Mouse (Mus musculus) spleen, postnatal 10 days (tissue): ENCODE measurements around the gene Abca13.

Experiments
- DNase-seq, 2 experiments: peaks; one replicate each; pipeline ENCODE4 v3.0.0; 2021 to 2022; ENCODE audit warnings: low spot score in 2 of 2

Abca13 gene

DNA sequence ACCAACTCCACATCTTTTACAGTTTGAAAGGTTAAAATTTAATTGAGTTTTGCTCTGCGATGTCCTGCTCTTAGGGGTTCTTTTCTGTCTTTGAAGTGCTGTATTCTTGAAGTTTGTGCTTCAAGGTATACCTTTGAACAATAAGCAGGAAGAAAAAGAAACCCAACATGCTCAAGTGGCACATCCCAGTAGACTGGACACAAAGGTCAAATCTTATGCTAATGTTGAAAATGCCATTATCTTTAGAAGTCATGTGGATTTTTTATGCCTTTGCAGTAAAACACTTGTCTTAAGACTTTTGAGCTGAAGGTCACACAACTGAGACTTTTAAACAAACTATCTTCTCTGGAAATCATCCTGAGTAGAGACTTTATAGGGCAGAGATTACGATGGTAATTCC is 493.2 kb downstream of the Abca13 start:
- no peak for DNase-seq

DNA sequence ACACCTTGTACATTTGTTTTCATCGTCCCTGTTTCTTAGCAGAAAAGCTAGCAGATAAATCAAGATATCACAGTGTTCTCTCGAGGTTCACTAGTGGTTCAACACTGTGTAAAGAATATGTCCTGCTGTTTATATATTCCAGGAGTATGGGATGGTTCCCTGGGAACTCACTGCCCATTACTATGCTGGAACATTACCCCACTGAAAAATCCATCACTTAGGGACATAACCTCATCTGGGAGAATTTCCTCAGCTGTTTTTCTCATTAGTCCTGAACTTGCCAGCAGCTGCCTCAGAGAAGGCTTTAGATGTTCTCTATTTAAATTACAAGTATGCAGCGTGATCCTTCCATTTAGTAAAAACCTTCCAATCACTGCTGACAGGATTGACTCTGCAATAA is 513.4 kb downstream of the Abca13 start:
- DNase-seq: no peak

DNA sequence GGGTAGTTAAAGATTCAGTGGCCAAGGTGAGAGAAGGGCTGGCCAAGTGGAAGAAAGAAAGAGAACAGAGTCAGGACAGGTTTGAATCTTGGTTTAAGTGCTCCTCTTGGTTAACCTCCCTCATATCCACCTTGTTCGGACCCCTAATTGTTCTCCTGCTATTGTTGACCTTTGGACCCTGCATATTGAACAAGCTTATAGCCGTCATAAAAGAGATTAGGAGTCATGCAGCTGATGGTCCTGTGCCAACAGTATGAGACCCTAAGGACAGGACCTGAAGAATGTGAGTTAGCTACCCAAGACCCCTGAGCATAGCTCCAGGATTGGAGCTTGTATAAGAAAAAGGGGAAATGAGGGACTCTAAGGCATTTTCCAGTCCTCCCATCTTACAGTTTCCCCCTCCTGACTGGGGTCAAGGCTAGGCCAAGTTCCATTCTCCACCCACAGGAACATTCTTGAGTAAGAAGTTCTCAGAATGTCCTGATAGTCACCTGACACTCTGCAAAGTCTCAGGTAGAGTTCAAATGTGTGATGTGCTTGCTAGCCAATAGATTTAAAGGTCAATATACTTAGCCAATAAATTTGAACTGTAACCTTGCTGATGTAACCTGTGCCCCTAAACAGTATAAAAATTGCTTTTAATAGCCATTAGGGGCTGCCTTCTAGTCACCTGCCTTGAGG is 536.2 kb downstream of the Abca13 start:
- DNase-seq: no peak

DNA sequence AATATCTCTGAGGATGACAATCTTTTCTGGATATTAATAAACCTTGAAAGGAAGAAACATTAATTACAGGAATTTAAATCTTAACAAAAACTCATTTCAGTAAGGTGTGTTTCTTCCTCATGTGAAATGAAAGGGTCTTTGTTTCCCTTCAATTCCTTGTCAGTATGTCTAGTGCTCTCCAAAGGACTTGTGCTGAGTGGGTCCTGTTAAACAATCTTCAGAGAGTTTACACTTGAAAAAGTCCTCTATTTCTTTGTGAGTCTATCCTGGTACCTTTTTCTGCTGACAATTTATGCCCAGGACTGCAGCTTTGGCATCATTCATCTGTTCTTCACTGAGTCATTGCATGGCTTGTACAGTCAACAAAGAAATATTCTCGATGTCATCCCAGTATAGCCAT is 539.6 kb downstream of the Abca13 start:
- no peak for DNase-seq
